Mouse (Mus musculus) neural tube, embryonic 15.5 days (tissue): ENCODE measurements at regions not wholly inside any gene's neighbourhood (a gene's known extent, or its start where the extent isn't known, plus 50 kb on each side); places are given as distances from the start of the nearest gene placed in this dataset.

Experiments
- ATAC-seq: fragments of 200-750 bp; cut with Nextera tagmentation; 2 replicates; pipeline ENCODE4 v1.8.0; 2017; ENCODE audit warnings: mild to moderate bottlenecking, moderate TSS enrichment, moderate library complexity; ENCODE audit not compliant: low FRiP score
- H3K27ac ChIP-seq: fragments of 300-500 bp; sonication (generic); replicated peaks from 2 replicates; pipeline ENCODE4 v1.5.1; 2015; ENCODE audit warnings: mild to moderate bottlenecking, inconsistent platforms
- H3K27me3 ChIP-seq: fragments of 300-500 bp; sonication (generic); replicated peaks from 2 replicates; pipeline ENCODE4 v1.6.1; 2015; ENCODE audit warnings: inconsistent platforms
- H3K36me3 ChIP-seq: fragments of 300-500 bp; sonication (generic); 2 replicates; pipeline ENCODE4 v1.6.1; 2015; ENCODE audit warnings: inconsistent platforms
- H3K4me1 ChIP-seq: fragments of 300-500 bp; sonication (generic); 2 replicates; pipeline ENCODE4 v1.6.1; 2015; ENCODE audit warnings: inconsistent platforms
- H3K4me2 ChIP-seq: fragments of 300-500 bp; sonication (generic); 2 replicates; pipeline ENCODE4 v1.6.1; 2015; ENCODE audit warnings: inconsistent platforms, mild to moderate bottlenecking, moderate library complexity
- H3K4me3 ChIP-seq: fragments of 300-500 bp; sonication (generic); replicated peaks from 2 replicates; pipeline ENCODE4 v1.5.1; 2015; ENCODE audit warnings: mild to moderate bottlenecking, inconsistent platforms
- H3K9ac ChIP-seq: fragments of 300-500 bp; sonication (generic); replicated peaks from 2 replicates; pipeline ENCODE4 v1.6.1; 2015; ENCODE audit warnings: mild to moderate bottlenecking, inconsistent platforms
- H3K9me3 ChIP-seq: fragments of 300-500 bp; sonication (generic); replicated peaks from 2 replicates; pipeline ENCODE4 v1.6.1; 2016; ENCODE audit warnings: inconsistent platforms
- WGBS: fragments of 180-500 bp; shearing (Covaris S2); methylation state at CpG from one replicate; pipeline ENCODE4 v1.1.7; 2015; ENCODE audit warnings: mixed read lengths; 5-methylcytosine and 5-hydroxymethylcytosine counted together

- H3K36me3 ChIP-seq = no peaks in the 10 kb centered on the region
- no peak overlapping the region for H3K4me3 ChIP-seq
- no peaks in the 10 kb centered on the region for H3K27me3 ChIP-seq
- H3K4me2 ChIP-seq = no peak overlapping the region
- H3K4me1 ChIP-seq = no peaks in the 10 kb centered on the region
- no peaks in the 10 kb centered on the region for H3K9me3 ChIP-seq
- H3K9ac ChIP-seq = no peak overlapping the region
- no peak overlapping the region for H3K27ac ChIP-seq
- 67% methylated on average over 3 of the region's 3 CpGs for WGBS
- ATAC-seq = no peak
These were observed 599.8 kb upstream of the Gcfc2 start for GRCm38 (mm10) chr6:81323690-81324089.

- H3K9ac ChIP-seq = no peak overlapping the region
- H3K36me3 ChIP-seq = no peaks in the 10 kb centered on the region
- no peak overlapping the region for H3K4me3 ChIP-seq
- ATAC-seq = peak; percentile 81
- no peaks in the 10 kb centered on the region for H3K9me3 ChIP-seq
- WGBS = 50% methylated on average over 7 of the region's 7 CpGs
- H3K27ac ChIP-seq = no peak overlapping the region
- no peak overlapping the region for H3K4me2 ChIP-seq
- no peaks in the 10 kb centered on the region for H3K27me3 ChIP-seq
- no peaks in the 10 kb centered on the region for H3K4me1 ChIP-seq
These were observed 559.4 kb upstream of the Gcfc2 start for GRCm38 (mm10) chr6:81363969-81364529.

GRCm38 (mm10) chr6:81388484-81388883 is 535.0 kb upstream of the Gcfc2 start:
- no peak overlapping the region for H3K9ac ChIP-seq
- H3K4me3 ChIP-seq = no peak overlapping the region
- H3K36me3 ChIP-seq = no peaks in the 10 kb centered on the region
- H3K27ac ChIP-seq = no peak overlapping the region
- no peaks in the 10 kb centered on the region for H3K27me3 ChIP-seq
- ATAC-seq = no peak
- WGBS = 78% methylated on average over 4 of the region's 4 CpGs
- no peaks in the 10 kb centered on the region for H3K9me3 ChIP-seq
- H3K4me2 ChIP-seq = no peak overlapping the region
- no peaks in the 10 kb centered on the region for H3K4me1 ChIP-seq

GRCm38 (mm10) chr6:81403122-81403521 is 520.3 kb upstream of the Gcfc2 start:
- Histone ChIP-seq H3K4me2 (no peak overlapping the region), H3K4me3 (no peak overlapping the region), H3K9ac (no peak overlapping the region), H3K9me3 (no peaks in the 10 kb centered on the region), H3K27me3 (no peaks in the 10 kb centered on the region), H3K36me3 (no peaks in the 10 kb centered on the region), H3K4me1 (no peaks in the 10 kb centered on the region), H3K27ac (no peak overlapping the region)
- no peak for ATAC-seq

- Histone ChIP-seq H3K9ac (no peak overlapping the region), H3K27me3 (no peaks in the 10 kb centered on the region), H3K4me1 (no peaks in the 10 kb centered on the region)
These were observed 509.9 kb upstream of the Gcfc2 start for GRCm38 (mm10) chr6:81413611-81414010.

GRCm38 (mm10) chr6:81434745-81435144 is 488.7 kb upstream of the Gcfc2 start:
- no peaks in the 10 kb centered on the region for H3K4me1 ChIP-seq
- 88% methylated on average over 6 of the region's 6 CpGs for WGBS
- ATAC-seq = no peak
- no peaks in the 10 kb centered on the region for H3K27me3 ChIP-seq
- no peak overlapping the region for H3K4me3 ChIP-seq
- H3K36me3 ChIP-seq = no peaks in the 10 kb centered on the region
- H3K9ac ChIP-seq = no peak overlapping the region
- no peak overlapping the region for H3K4me2 ChIP-seq
- H3K27ac ChIP-seq = no peak overlapping the region
- no peaks in the 10 kb centered on the region for H3K9me3 ChIP-seq

More at GRCm38 (mm10) chr6:81413611-81414010, 509.9 kb upstream of the Gcfc2 start:
- WGBS = 95% methylated on average over 5 of the region's 5 CpGs
- Histone ChIP-seq H3K4me2 (no peak overlapping the region), H3K27ac (no peak overlapping the region), H3K36me3 (no peaks in the 10 kb centered on the region), H3K9me3 (no peaks in the 10 kb centered on the region), H3K4me3 (no peak overlapping the region)
- ATAC-seq = no peak

GRCm38 (mm10) chr6:81438951-81439722 is 484.3 kb upstream of the Gcfc2 start:
- Histone ChIP-seq H3K36me3 (no peaks in the 10 kb centered on the region), H3K4me2 (no peak overlapping the region), H3K9me3 (no peaks in the 10 kb centered on the region), H3K4me1 (no peaks in the 10 kb centered on the region), H3K4me3 (no peak overlapping the region), H3K27ac (no peak overlapping the region), H3K9ac (no peak overlapping the region), H3K27me3 (no peaks in the 10 kb centered on the region)
- 91% methylated on average over 2 of the region's 2 CpGs for WGBS
- ATAC-seq = no peak

- Histone ChIP-seq H3K9me3 (no peaks in the 10 kb centered on the region), H3K27me3 (no peaks in the 10 kb centered on the region), H3K4me2 (no peak overlapping the region), H3K36me3 (no peaks in the 10 kb centered on the region), H3K27ac (no peak overlapping the region), H3K4me1 (no peaks in the 10 kb centered on the region), H3K9ac (no peak overlapping the region), H3K4me3 (no peak overlapping the region)
- ATAC-seq = no peak
These were observed 482.1 kb upstream of the Gcfc2 start for GRCm38 (mm10) chr6:81441396-81441795.

GRCm38 (mm10) chr6:81446019-81446800 is 477.3 kb upstream of the Gcfc2 start:
- Histone ChIP-seq H3K4me2 (no peak overlapping the region), H3K36me3 (no peaks in the 10 kb centered on the region), H3K9me3 (no peaks in the 10 kb centered on the region), H3K27me3 (no peaks in the 10 kb centered on the region), H3K27ac (no peak overlapping the region), H3K4me3 (no peak overlapping the region), H3K9ac (no peak overlapping the region), H3K4me1 (no peaks in the 10 kb centered on the region)
- no peak for ATAC-seq
- WGBS = 72% methylated on average over 1 of the region's 1 CpGs

GRCm38 (mm10) chr6:81447701-81448100 is 475.8 kb upstream of the Gcfc2 start:
- H3K4me2 ChIP-seq = no peak overlapping the region
- no peaks in the 10 kb centered on the region for H3K4me1 ChIP-seq
- no peaks in the 10 kb centered on the region for H3K27me3 ChIP-seq
- no peaks in the 10 kb centered on the region for H3K9me3 ChIP-seq
- no peaks in the 10 kb centered on the region for H3K36me3 ChIP-seq
- 95% methylated on average over 6 of the region's 6 CpGs for WGBS
- ATAC-seq = no peak
- H3K4me3 ChIP-seq = no peak overlapping the region
- H3K27ac ChIP-seq = no peak overlapping the region
- H3K9ac ChIP-seq = no peak overlapping the region

- WGBS = 52% methylated on average over 3 of the region's 3 CpGs
- no peaks in the 10 kb centered on the region for H3K27me3 ChIP-seq
These were observed 475.1 kb upstream of the Gcfc2 start for GRCm38 (mm10) chr6:81448366-81448765.

GRCm38 (mm10) chr6:81461095-81461494 is 462.4 kb upstream of the Gcfc2 start:
- WGBS = 86% methylated on average over 4 of the region's 4 CpGs
- H3K27ac ChIP-seq = no peak overlapping the region
- H3K4me1 ChIP-seq = no peaks in the 10 kb centered on the region; the same call in 1 of the 2 replicates
- H3K4me3 ChIP-seq = no peak overlapping the region
- no peak overlapping the region for H3K9ac ChIP-seq
- H3K36me3 ChIP-seq = no peaks in the 10 kb centered on the region
- ATAC-seq = no peak
- no peak overlapping the region for H3K4me2 ChIP-seq
- no peaks in the 10 kb centered on the region for H3K9me3 ChIP-seq
- H3K27me3 ChIP-seq = no peaks in the 10 kb centered on the region

More at GRCm38 (mm10) chr6:81448366-81448765, 475.1 kb upstream of the Gcfc2 start:
- Histone ChIP-seq H3K27ac (no peak overlapping the region), H3K4me1 (no peaks in the 10 kb centered on the region), H3K36me3 (no peaks in the 10 kb centered on the region), H3K9ac (no peak overlapping the region), H3K4me3 (no peak overlapping the region), H3K4me2 (no peak overlapping the region), H3K9me3 (no peaks in the 10 kb centered on the region)
- peak; percentile 50; the same call in 1 of the 2 replicates for ATAC-seq
